Mouse (Mus musculus) embryonic facial prominence, embryonic 15.5 days (tissue): ENCODE results near the gene Usp50. TPM values are rescaled to one million over a fixed set of nuclear protein-coding genes. Genes with fewer than 3 reads are reported as not detected.

Experiments used
- ATAC-seq: fragments of 200-750 bp; cut with Nextera tagmentation; 2 replicates; pipeline ENCODE4 v1.8.0; 2017; ENCODE audit warnings: low read depth, moderate TSS enrichment; ENCODE audit not compliant: insufficient number of reproducible peaks, low FRiP score, low TSS enrichment
- H3K27ac ChIP-seq: fragments of 300-500 bp; sonication (generic); replicated peaks from 2 replicates; pipeline ENCODE4 v1.5.1; 2015; ENCODE audit warnings: mild to moderate bottlenecking, inconsistent platforms
- H3K27me3 ChIP-seq: fragments of 300-500 bp; sonication (generic); 2 replicates; pipeline ENCODE4 v1.6.1; 2015; ENCODE audit warnings: inconsistent platforms
- H3K36me3 ChIP-seq: fragments of 300-500 bp; sonication (generic); 2 replicates; pipeline ENCODE4 v1.6.1; 2015; ENCODE audit warnings: mild to moderate bottlenecking, inconsistent platforms
- H3K4me1 ChIP-seq: fragments of 300-500 bp; sonication (generic); 2 replicates; pipeline ENCODE4 v1.6.1; 2015; ENCODE audit warnings: inconsistent platforms
- H3K4me2 ChIP-seq: fragments of 300-500 bp; sonication (generic); replicated peaks from 2 replicates; pipeline ENCODE4 v1.6.1; 2015; ENCODE audit warnings: mild to moderate bottlenecking, inconsistent platforms
- H3K4me3 ChIP-seq: fragments of 300-500 bp; sonication (generic); replicated peaks from 2 replicates; pipeline ENCODE4 v1.5.1; 2015; ENCODE audit warnings: mild to moderate bottlenecking, inconsistent platforms
- H3K9ac ChIP-seq: fragments of 300-500 bp; sonication (generic); 2 replicates; pipeline ENCODE4 v1.6.1; 2015; ENCODE audit warnings: inconsistent platforms
- H3K9me3 ChIP-seq: fragments of 300-500 bp; sonication (generic); replicated peaks from 2 replicates; pipeline ENCODE4 v1.6.1; 2016; ENCODE audit warnings: inconsistent platforms
- WGBS: fragments of 180-500 bp; shearing (Covaris S2); methylation state at CpG from one replicate; pipeline ENCODE4 v1.1.7; 2015; 5-methylcytosine and 5-hydroxymethylcytosine counted together
- polyA plus RNA-seq: library from polyadenylated mRNA; unstranded; fragments of >200 nt; fragmentation: Nextera tagmentation; extraction: Ambion mirVana; gene quantifications from 2 replicates; pipeline ENCODE4 v1.2.1, GENCODE M21; 2015

Usp50 gene
- polyA plus RNA-seq, 1 experiment from 2014 or later = 2.0 TPM

DNA sequence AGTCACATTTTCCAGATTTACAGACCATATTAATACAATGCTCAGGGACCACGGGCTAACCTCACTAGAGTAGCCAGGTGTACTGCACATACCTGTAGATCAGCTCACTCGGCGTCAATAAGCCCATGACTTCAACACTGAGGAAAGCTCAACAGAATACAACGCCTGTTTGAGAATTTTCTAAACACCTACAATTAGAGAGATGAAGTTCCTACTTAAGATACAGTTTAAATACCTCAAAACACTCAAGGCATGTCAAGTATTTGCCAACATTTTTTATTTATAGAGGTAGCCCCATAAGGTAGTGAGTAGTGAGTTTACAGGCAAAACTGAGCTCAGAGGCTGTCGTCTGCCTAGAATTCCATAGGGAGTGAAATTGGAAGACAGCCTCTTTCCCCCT is 39.9 kb downstream of the Usp50 start:
- H3K27ac ChIP-seq = no peak overlapping the region
- ATAC-seq = no peak
- no peaks in the 10 kb centered on the region for H3K4me1 ChIP-seq
- no peak overlapping the region for H3K9ac ChIP-seq
- 79% methylated on average over 5 of the region's 5 CpGs for WGBS
- H3K9me3 ChIP-seq = no peaks in the 10 kb centered on the region
- no peak overlapping the region for H3K4me2 ChIP-seq
- no peaks in the 10 kb centered on the region for H3K27me3 ChIP-seq
- H3K4me3 ChIP-seq = no peak overlapping the region
- H3K36me3 ChIP-seq = peaks cover 50% of the 10 kb centered on the region

GRCm38 (mm10) chr2:126740314-126740713 is 43.0 kb downstream of the Usp50 start:
- WGBS = 79% methylated on average over 2 of the region's 2 CpGs
- Histone ChIP-seq H3K4me3 (no peak overlapping the region), H3K9ac (no peak overlapping the region), H3K4me2 (no peak overlapping the region), H3K27ac (no peak overlapping the region), H3K4me1 (no peaks in the 10 kb centered on the region), H3K36me3 (peaks cover 51% of the 10 kb centered on the region), H3K27me3 (no peaks in the 10 kb centered on the region), H3K9me3 (no peaks in the 10 kb centered on the region)
- no peak for ATAC-seq

DNA sequence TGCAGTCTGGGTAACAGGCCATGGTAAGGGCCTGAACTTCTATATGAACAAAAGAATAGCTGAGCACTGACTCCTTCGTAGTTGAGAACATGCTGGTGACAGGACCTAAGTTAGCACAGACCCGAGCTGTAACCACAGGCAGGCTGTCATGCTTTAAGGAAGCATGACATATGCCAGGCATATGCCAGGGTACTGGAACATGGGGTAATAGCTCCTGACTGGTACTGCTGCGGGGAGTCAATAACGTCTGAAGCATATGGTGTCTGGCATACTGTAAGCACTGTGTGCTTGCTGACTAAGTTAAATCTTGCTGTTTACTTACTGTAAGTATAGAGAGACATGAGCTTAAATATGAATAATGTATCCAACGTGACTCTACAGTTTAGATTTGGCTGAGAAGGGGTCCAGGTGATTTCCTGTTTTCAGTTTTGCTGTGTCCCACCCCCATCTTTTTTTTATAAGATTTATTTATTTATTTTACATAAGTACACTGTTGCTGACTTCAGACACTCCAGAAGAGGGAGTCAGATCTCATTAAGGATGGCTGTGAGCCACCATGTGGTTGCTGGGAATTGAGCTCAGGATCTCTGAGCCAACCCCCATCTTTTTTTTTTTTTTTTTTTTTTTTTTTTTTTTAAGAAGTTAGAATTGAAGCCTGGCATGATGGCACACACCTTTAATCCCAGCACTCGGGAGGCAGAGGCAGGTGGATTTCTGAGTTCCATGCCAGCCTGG is 47.8 kb downstream of the Usp50 start:
- Histone ChIP-seq H3K36me3 (peaks cover 63% of the 10 kb centered on the region), H3K27me3 (no peaks in the 10 kb centered on the region), H3K4me2 (no peak overlapping the region), H3K9me3 (no peaks in the 10 kb centered on the region), H3K4me1 (no peaks in the 10 kb centered on the region), H3K27ac (no peak overlapping the region), H3K9ac (no peak overlapping the region), H3K4me3 (no peak overlapping the region)
- no peak; the same call in 1 of the 2 replicates for ATAC-seq
- WGBS = 72% methylated on average over 6 of the region's 6 CpGs

GRCm38 (mm10) chr2:126730502-126730901 is 52.8 kb downstream of the Usp50 start:
- Histone ChIP-seq H3K27me3 (no peaks in the 10 kb centered on the region), H3K4me2 (no peak overlapping the region), H3K36me3 (peaks cover 44% of the 10 kb centered on the region), H3K27ac (no peak overlapping the region), H3K4me1 (no peaks in the 10 kb centered on the region), H3K9ac (no peak overlapping the region), H3K4me3 (no peak overlapping the region), H3K9me3 (no peaks in the 10 kb centered on the region)
- no peak for ATAC-seq
- 87% methylated on average over 2 of the region's 2 CpGs for WGBS

DNA sequence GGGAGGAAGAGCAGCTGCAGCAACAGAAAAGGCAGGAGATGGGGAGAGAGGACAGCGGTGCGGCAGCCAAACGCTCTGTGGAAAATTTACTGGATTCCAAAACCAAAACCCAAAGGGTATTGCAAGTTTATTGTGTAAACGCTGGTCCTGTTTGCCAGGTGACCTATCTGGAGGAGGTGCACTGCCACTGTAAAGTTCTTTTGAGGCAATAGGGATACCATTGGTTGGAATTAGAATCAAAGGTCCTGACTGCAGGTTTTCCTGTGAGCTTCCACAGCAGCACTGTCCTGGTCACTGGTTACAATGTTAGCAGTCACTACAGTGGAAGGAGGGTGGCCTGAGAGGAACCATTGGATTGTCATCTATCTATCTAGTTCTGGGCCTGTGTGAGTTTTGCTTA is 54.1 kb downstream of the Usp50 start:
- Histone ChIP-seq H3K9me3 (no peaks in the 10 kb centered on the region), H3K27ac (no peak overlapping the region), H3K4me3 (no peak overlapping the region), H3K36me3 (peaks cover 39% of the 10 kb centered on the region), H3K4me2 (no peak overlapping the region), H3K4me1 (no peaks in the 10 kb centered on the region), H3K27me3 (no peaks in the 10 kb centered on the region), H3K9ac (no peak overlapping the region)
- ATAC-seq = no peak
- WGBS = 97% methylated on average over 4 of the region's 4 CpGs

- H3K9me3 ChIP-seq = no peaks in the 10 kb centered on the region
- no peak overlapping the region for H3K27ac ChIP-seq
- H3K4me3 ChIP-seq = no peak overlapping the region
- no peak for ATAC-seq
- no peaks in the 10 kb centered on the region for H3K27me3 ChIP-seq
- peaks cover 2% of the 10 kb centered on the region; the same call in 1 of the 2 replicates for H3K36me3 ChIP-seq
- peaks cover 6% of the 10 kb centered on the region; the same call in 1 of the 2 replicates for H3K4me1 ChIP-seq
- no peak overlapping the region for H3K4me2 ChIP-seq
- H3K9ac ChIP-seq = no peak overlapping the region
Measured at GRCm38 (mm10) chr2:126712950-126713349, 70.3 kb downstream of the Usp50 start.

- 97% methylated on average over 5 of the region's 5 CpGs for WGBS
- no peak overlapping the region for H3K27ac ChIP-seq
- no peak overlapping the region for H3K4me3 ChIP-seq
- H3K4me1 ChIP-seq = peaks cover 8% of the 10 kb centered on the region; the same call in 1 of the 2 replicates
- no peaks in the 10 kb centered on the region for H3K9me3 ChIP-seq
- no peak overlapping the region for H3K4me2 ChIP-seq
- no peaks in the 10 kb centered on the region for H3K27me3 ChIP-seq
- peaks cover 2% of the 10 kb centered on the region; the same call in 1 of the 2 replicates for H3K36me3 ChIP-seq
- no peak overlapping the region for H3K9ac ChIP-seq
- no peak for ATAC-seq
Measured at GRCm38 (mm10) chr2:126712526-126712925, 70.7 kb downstream of the Usp50 start.

GRCm38 (mm10) chr2:126708361-126708760 is 74.9 kb downstream of the Usp50 start:
- Histone ChIP-seq H3K4me1 (peaks cover 8% of the 10 kb centered on the region; the same call in 1 of the 2 replicates), H3K9ac (no peak overlapping the region), H3K4me3 (peak overlapping the region; percentile 71), H3K27me3 (peaks cover 11% of the 10 kb centered on the region; the same call in 1 of the 2 replicates), H3K4me2 (peak overlapping the region; percentile 56), H3K36me3 (no peaks in the 10 kb centered on the region), H3K27ac (no peak overlapping the region), H3K9me3 (no peaks in the 10 kb centered on the region)
- WGBS = 78% methylated on average over 4 of the region's 4 CpGs
- ATAC-seq = no peak

GRCm38 (mm10) chr2:126707438-126707779 is 75.9 kb downstream of the Usp50 start:
- peak; percentile 69 for ATAC-seq
- Histone ChIP-seq H3K9ac (peak overlapping the region; percentile 60), H3K4me3 (peak overlapping the region; percentile 71), H3K36me3 (no peaks in the 10 kb centered on the region), H3K9me3 (no peaks in the 10 kb centered on the region), H3K4me1 (peaks cover 8% of the 10 kb centered on the region; the same call in 1 of the 2 replicates), H3K27ac (peak overlapping the region; percentile 89), H3K4me2 (peak overlapping the region; percentile 56), H3K27me3 (peaks cover 11% of the 10 kb centered on the region; the same call in 1 of the 2 replicates)
- WGBS = 0% methylated on average over 21 of the region's 23 CpGs

GRCm38 (mm10) chr2:126706759-126707437 is 76.4 kb downstream of the Usp50 start, which contains the start of gene Usp8:
TSS of gene Usp8 (plus strand) at chr2:126707328.
- WGBS = 2% methylated on average over 47 of the region's 47 CpGs
- H3K4me3 ChIP-seq = peak within 1 kb of the TSS; percentile 71
- ATAC-seq = peak; percentile 100
- H3K9ac ChIP-seq = peak within 1 kb of the TSS; percentile 60
- H3K4me2 ChIP-seq = peak within 1 kb of the TSS; percentile 56
- H3K9me3 ChIP-seq = no peaks in the 10 kb centered on the region
- H3K4me1 ChIP-seq = peaks cover 8% of the 10 kb centered on the region; the same call in 1 of the 2 replicates
- H3K36me3 ChIP-seq = no peaks in the 10 kb centered on the region
- H3K27ac ChIP-seq = peak within 1 kb of the TSS; percentile 89
- peaks cover 11% of the 10 kb centered on the region; the same call in 1 of the 2 replicates for H3K27me3 ChIP-seq

DNA sequence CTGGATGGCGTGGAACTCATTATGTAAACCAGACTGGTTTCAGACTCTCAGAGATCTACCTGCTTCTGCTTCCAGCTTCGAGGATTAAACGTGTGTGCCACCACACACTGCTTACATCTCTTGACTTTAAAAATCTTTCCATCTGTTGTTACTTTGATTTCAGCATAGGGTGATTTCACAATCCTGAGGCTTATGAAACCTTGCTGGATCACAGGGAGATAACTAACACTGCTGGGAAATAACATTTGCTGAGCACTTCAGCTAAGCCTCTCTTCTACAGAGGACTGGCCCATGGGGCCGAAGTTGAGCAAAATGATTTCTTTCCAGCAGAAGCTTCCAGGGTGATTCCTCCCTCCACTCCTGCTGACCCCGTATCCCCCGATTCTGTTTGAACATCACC is 88.0 kb downstream of the Usp50 start:
- ATAC-seq = no peak
- no peaks in the 10 kb centered on the region for H3K9me3 ChIP-seq
- H3K9ac ChIP-seq = no peak overlapping the region
- H3K36me3 ChIP-seq = no peaks in the 10 kb centered on the region
- no peak overlapping the region for H3K4me3 ChIP-seq
- 80% methylated on average over 6 of the region's 6 CpGs for WGBS
- H3K4me1 ChIP-seq = no peaks in the 10 kb centered on the region
- H3K4me2 ChIP-seq = no peak overlapping the region
- no peaks in the 10 kb centered on the region for H3K27me3 ChIP-seq
- H3K27ac ChIP-seq = no peak overlapping the region
